Mouse (Mus musculus) neural tube, embryonic 15.5 days (tissue): ENCODE measurements around the gene Rdh13. TPM values are rescaled to one million over a fixed set of nuclear protein-coding genes. Genes with fewer than 3 reads are reported as not detected.

ENCODE experiments used
- ATAC-seq: fragments of 200-750 bp; cut with Nextera tagmentation; 2 replicates; pipeline ENCODE4 v1.8.0; 2017; ENCODE audit warnings: mild to moderate bottlenecking, moderate TSS enrichment, moderate library complexity; ENCODE audit not compliant: low FRiP score
- H3K27ac ChIP-seq: fragments of 300-500 bp; sonication (generic); replicated peaks from 2 replicates; pipeline ENCODE4 v1.5.1; 2015; ENCODE audit warnings: mild to moderate bottlenecking, inconsistent platforms
- H3K27me3 ChIP-seq: fragments of 300-500 bp; sonication (generic); replicated peaks from 2 replicates; pipeline ENCODE4 v1.6.1; 2015; ENCODE audit warnings: inconsistent platforms
- H3K36me3 ChIP-seq: fragments of 300-500 bp; sonication (generic); 2 replicates; pipeline ENCODE4 v1.6.1; 2015; ENCODE audit warnings: inconsistent platforms
- H3K4me1 ChIP-seq: fragments of 300-500 bp; sonication (generic); 2 replicates; pipeline ENCODE4 v1.6.1; 2015; ENCODE audit warnings: inconsistent platforms
- H3K4me2 ChIP-seq: fragments of 300-500 bp; sonication (generic); 2 replicates; pipeline ENCODE4 v1.6.1; 2015; ENCODE audit warnings: inconsistent platforms, mild to moderate bottlenecking, moderate library complexity
- H3K4me3 ChIP-seq: fragments of 300-500 bp; sonication (generic); replicated peaks from 2 replicates; pipeline ENCODE4 v1.5.1; 2015; ENCODE audit warnings: mild to moderate bottlenecking, inconsistent platforms
- H3K9ac ChIP-seq: fragments of 300-500 bp; sonication (generic); replicated peaks from 2 replicates; pipeline ENCODE4 v1.6.1; 2015; ENCODE audit warnings: mild to moderate bottlenecking, inconsistent platforms
- H3K9me3 ChIP-seq: fragments of 300-500 bp; sonication (generic); replicated peaks from 2 replicates; pipeline ENCODE4 v1.6.1; 2016; ENCODE audit warnings: inconsistent platforms
- WGBS: fragments of 180-500 bp; shearing (Covaris S2); methylation state at CpG from one replicate; pipeline ENCODE4 v1.1.7; 2015; ENCODE audit warnings: mixed read lengths; 5-methylcytosine and 5-hydroxymethylcytosine counted together
- polyA plus RNA-seq: library from polyadenylated mRNA; unstranded; fragments of >200 nt; fragmentation: Nextera tagmentation; extraction: Ambion mirVana; gene quantifications from 2 replicates; pipeline ENCODE4 v1.2.1, GENCODE M21; 2015

Gene Rdh13
- polyA plus RNA-seq, 1 experiment from 2014 or later = 41.9 TPM

DNA sequence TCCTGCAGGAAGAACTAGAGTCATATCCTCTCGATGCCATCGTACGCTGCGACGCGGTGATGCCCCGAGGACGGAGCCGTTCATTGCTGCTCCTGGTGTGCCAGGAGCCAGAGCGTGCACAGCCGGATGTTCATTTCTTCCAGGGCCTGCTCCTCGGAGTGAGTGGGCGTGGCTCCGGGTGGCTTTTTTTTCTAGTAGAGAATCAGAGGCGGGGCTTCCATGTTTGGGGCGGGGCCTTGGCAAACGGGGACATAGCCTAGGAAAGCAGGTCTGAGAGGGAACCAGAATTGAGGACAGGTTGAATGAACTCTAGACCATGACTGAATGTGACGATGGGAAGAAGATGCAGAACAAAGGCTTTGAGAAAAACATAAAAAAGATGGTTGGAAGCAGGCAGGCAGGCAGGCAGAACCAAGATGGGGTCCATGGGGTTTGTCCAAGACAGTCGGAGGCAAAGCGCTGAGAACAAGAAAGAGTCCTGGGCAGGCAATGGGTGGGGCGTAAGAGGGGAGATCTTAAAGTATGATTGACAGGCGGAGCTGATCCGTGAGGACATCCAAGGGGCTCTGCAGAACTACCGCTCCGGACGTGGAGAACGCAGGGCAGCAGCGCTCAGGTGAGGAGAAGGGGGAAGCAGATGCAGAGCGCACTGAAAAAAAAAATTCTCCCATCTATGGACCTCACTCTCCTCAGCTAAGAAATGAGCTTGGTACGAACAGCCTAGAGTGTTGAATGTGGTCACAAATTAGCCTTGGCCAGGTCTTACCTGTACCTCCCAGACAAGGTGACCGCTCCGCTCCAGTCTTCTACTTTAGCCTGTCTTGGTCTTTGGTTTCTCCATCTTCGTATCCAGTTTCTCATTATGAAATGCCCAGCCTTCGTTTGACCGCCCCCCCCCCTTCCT, 25.1 kb upstream of the Rdh13 start:
- Histone ChIP-seq H3K4me3 (peak overlapping the region; percentile 50), H3K27ac (0 out of 2 replicates have a peak overlapping the region, but pooled peaks have one; percentile 10), H3K4me1 (peaks cover 22% of the 10 kb centered on the region), H3K4me2 (peak overlapping the region; percentile 75), H3K9ac (peak overlapping the region; percentile 43), H3K9me3 (no peaks in the 10 kb centered on the region), H3K27me3 (peaks cover 46% of the 10 kb centered on the region), H3K36me3 (no peaks in the 10 kb centered on the region)
- WGBS = 2% methylated on average over 35 of the region's 35 CpGs
- peak; percentile 72 for ATAC-seq

DNA sequence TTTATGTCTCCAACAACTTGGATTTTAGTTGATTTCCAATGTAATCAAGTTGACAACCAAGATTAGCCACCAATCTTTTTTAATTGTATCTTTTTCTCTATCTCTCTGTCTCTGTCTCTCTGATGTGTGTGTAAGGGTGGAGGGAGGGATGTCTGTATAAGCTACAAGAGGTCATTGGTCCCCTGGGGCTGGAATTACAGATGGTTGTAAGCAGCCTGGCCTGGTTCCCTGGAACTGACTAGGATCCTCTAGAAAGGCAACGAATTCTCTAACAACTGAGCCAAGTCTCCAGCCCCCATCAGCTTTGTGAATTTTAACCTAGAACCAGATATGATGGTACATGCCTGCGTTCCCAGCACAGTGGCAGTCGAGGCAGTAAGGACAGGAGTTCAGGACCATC, 22.4 kb upstream of the Rdh13 start:
- Histone ChIP-seq H3K9ac (no peak overlapping the region), H3K4me3 (no peak overlapping the region), H3K27me3 (peaks cover 20% of the 10 kb centered on the region), H3K9me3 (no peaks in the 10 kb centered on the region), H3K36me3 (no peaks in the 10 kb centered on the region), H3K4me2 (no peak overlapping the region), H3K4me1 (peaks cover 22% of the 10 kb centered on the region), H3K27ac (no peak overlapping the region)
- WGBS = 70% methylated on average over 3 of the region's 3 CpGs
- ATAC-seq = no peak

DNA sequence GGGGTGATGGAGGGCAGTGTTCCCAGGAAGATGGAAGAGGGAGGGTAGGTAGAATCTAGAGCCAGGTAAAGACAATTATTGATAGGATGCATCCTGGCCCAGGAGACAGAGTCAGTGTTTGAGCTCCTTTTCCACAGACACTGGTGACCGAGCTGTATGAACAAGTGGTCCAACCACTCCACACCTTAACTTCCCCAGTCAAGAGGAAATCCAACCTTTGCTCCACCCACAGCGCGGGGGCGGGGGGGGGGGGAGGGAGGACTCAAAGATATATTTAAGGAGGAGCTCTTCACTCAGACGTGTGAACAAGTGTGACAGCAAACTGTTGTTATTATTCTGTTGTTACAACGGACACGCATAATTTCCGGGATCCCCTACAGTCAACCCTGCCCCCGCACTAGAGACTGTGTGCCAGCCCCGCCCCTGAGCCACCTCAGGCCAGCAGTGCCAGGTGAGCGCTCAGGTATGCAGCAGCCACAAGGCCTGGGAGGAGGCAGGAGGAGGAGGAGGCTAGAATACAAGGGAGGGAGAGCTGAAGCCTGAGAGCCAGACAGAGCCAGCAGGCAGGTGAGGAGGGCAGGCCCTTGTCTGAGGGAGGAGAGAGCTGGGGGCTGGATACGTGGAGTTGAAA, 18.9 kb upstream of the Rdh13 start:
- H3K27ac ChIP-seq = no peak overlapping the region
- H3K9ac ChIP-seq = no peak overlapping the region
- H3K4me3 ChIP-seq = no peak overlapping the region
- ATAC-seq = no peak
- H3K36me3 ChIP-seq = no peaks in the 10 kb centered on the region
- 17% methylated on average over 9 of the region's 12 CpGs for WGBS
- H3K9me3 ChIP-seq = no peaks in the 10 kb centered on the region
- H3K27me3 ChIP-seq = peaks cover 5% of the 10 kb centered on the region; the same call in 1 of the 2 replicates
- no peak overlapping the region for H3K4me2 ChIP-seq
- H3K4me1 ChIP-seq = 0 out of 2 replicates have a peak, but pooled peaks cover 2% of the 10 kb centered on the region

DNA sequence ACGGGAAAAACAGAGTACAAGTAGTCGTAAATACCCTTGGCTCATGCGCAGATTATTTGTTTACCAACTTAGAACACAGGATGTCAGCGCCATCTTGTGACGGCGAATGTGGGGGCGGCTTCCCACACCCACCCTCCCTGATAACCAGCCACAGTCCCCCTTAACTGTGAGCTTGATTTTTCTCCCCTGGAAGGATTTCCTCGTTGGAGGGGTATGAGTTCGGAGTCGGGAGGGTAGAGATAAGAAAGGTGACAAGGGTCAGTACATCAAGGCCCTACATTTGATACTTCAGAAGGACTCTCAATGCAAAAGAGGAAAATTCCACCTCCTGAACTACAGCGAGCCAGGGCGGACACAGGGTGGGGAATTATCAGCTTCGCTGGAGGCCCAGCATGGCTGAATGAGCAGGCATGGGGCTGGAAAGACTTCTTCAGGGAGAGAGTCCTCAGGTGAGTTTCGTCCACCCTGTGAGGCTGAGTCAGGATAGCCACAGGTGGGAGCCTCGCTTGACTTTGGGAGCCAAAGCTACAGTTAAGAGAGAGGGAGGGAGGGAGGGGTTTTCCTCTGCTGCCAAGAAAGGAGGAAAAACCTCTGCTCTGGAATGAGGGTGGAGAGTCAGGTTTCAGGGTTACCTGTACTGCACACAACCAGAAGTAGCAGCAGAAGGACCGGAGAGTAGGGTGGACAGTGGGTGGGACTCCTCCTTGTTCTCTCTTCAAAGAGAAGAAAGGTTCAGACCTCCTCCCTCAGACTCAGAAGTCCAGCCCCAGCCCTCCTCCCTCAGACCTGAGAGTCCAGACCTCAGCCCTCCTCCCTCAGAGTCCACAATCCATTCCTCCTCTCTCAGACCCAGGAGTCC, 15.4 kb upstream of the Rdh13 start, which contains the start of gene Eps8l1:
Gene Eps8l1 (plus strand): TSS at position 99 of the 859 bp plus-strand sequence.
- H3K4me2 ChIP-seq = peak within 1 kb of the TSS; percentile 49
- H3K27ac ChIP-seq = no peak within 1 kb of the TSS
- H3K9ac ChIP-seq = 0 out of 2 replicates have a peak within 1 kb of the TSS, but pooled peaks have one; percentile 2
- H3K27me3 ChIP-seq = no peaks in the 10 kb centered on the region; the same call in 1 of the 2 replicates
- H3K36me3 ChIP-seq = no peaks in the 10 kb centered on the region
- H3K9me3 ChIP-seq = no peaks in the 10 kb centered on the region
- peak within 1 kb of the TSS; percentile 29 for H3K4me3 ChIP-seq
- 0 out of 2 replicates have a peak, but pooled peaks have one; percentile 17 for ATAC-seq
- H3K4me1 ChIP-seq = no peaks in the 10 kb centered on the region
- 68% methylated on average over 14 of the region's 16 CpGs for WGBS

- no peak overlapping the region for H3K4me3 ChIP-seq
- no peak overlapping the region for H3K27ac ChIP-seq
- no peaks in the 10 kb centered on the region for H3K4me1 ChIP-seq
- H3K4me2 ChIP-seq = no peak overlapping the region
- WGBS = 23% methylated on average over 4 of the region's 4 CpGs
- H3K27me3 ChIP-seq = no peaks in the 10 kb centered on the region
- ATAC-seq = no peak
- no peak overlapping the region for H3K9ac ChIP-seq
- no peaks in the 10 kb centered on the region for H3K36me3 ChIP-seq
- no peaks in the 10 kb centered on the region for H3K9me3 ChIP-seq
These were observed 7.2 kb upstream of the Rdh13 start for GRCm38 (mm10) chr7:4452644-4453043.

GRCm38 (mm10) chr7:4449211-4449610, 3.8 kb upstream of the Rdh13 start:
- Histone ChIP-seq H3K36me3 (no peaks in the 10 kb centered on the region), H3K27ac (no peak overlapping the region), H3K27me3 (no peaks in the 10 kb centered on the region), H3K9me3 (no peaks in the 10 kb centered on the region), H3K4me1 (peaks cover 11% of the 10 kb centered on the region), H3K4me2 (no peak overlapping the region), H3K9ac (no peak overlapping the region), H3K4me3 (no peak overlapping the region)
- 12% methylated on average over 2 of the region's 2 CpGs for WGBS
- ATAC-seq = no peak

GRCm38 (mm10) chr7:4448439-4448838, 3.0 kb upstream of the Rdh13 start:
- peaks cover 6% of the 10 kb centered on the region for H3K36me3 ChIP-seq
- no peaks in the 10 kb centered on the region for H3K9me3 ChIP-seq
- no peak overlapping the region for H3K4me2 ChIP-seq
- peaks cover 18% of the 10 kb centered on the region for H3K4me1 ChIP-seq
- no peak for ATAC-seq
- no peaks in the 10 kb centered on the region for H3K27me3 ChIP-seq
- H3K27ac ChIP-seq = no peak overlapping the region
- no peak overlapping the region for H3K4me3 ChIP-seq
- no peak overlapping the region for H3K9ac ChIP-seq
- 85% methylated on average over 3 of the region's 3 CpGs for WGBS

DNA sequence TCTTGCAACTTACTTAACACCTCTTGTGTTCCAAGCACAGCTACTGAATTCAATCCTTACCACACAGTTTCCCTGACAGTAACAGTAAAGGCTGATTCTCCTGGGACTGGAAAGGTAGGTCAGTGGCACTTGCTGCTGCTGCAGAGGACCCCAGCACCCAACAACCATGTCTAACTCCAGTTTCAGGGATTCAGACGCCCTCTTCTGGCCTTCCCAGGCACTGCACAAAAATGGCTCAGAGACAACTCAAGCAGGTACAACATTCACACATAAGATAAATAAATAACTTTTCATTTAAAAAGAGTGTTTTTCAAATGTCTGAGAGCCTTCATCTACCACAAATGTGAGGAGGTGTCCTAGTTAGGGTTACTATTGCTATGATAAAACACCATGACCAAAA, 1.7 kb upstream of the Rdh13 start:
- H3K27ac ChIP-seq = no peak overlapping the region
- no peaks in the 10 kb centered on the region for H3K27me3 ChIP-seq
- ATAC-seq = no peak
- peaks cover 18% of the 10 kb centered on the region for H3K4me1 ChIP-seq
- no peak overlapping the region for H3K4me2 ChIP-seq
- no peaks in the 10 kb centered on the region for H3K9me3 ChIP-seq
- no peak overlapping the region for H3K4me3 ChIP-seq
- WGBS = 8% methylated on average over 1 of the region's 1 CpGs
- peaks cover 19% of the 10 kb centered on the region for H3K36me3 ChIP-seq
- H3K9ac ChIP-seq = no peak overlapping the region

DNA sequence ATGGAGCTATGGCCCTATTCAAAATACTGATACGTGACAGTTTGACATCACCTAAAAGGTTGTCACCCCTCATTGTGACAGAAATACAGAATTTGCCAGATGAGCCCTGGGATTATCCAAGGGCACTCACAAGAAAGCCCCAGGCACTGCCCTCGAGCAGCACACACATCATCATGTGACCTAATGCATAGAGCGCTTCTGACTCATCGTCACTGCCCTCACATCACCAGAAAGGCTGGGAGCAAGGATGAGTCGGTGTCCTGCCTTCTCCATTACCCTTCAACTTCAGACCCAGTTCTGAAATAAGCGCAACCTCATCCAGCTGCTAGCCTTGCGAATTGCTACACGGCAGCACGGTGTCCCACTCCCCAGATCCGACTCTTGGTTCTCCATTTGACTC, 4.9 kb downstream of the Rdh13 start:
- Histone ChIP-seq H3K27me3 (no peaks in the 10 kb centered on the region), H3K9me3 (no peaks in the 10 kb centered on the region), H3K4me2 (no peak overlapping the region), H3K27ac (no peak overlapping the region), H3K4me1 (peaks cover 14% of the 10 kb centered on the region), H3K36me3 (peaks cover 67% of the 10 kb centered on the region), H3K9ac (no peak overlapping the region), H3K4me3 (no peak overlapping the region)
- 96% methylated on average over 10 of the region's 10 CpGs for WGBS
- ATAC-seq = no peak

DNA sequence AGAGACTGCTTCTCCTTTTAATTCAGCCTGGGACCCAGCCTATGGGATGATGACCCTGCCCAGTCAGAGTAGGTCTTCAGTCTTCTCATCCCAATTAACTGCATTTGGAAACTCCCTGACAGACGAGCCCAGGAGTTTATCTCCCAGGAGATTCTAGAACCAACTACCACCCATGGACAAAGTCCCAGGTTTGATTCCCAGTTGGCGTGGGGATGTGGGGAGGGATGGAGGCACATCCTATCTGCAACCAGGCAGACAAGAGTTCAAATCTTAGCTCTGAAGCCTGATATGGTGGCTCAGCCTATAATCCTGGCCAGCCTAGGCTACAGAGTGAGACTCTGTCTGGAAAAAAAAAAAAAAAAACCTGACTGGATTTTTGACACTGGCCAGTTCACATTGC, 7.7 kb downstream of the Rdh13 start:
- H3K36me3 ChIP-seq = peaks cover 81% of the 10 kb centered on the region
- 96% methylated on average over 2 of the region's 2 CpGs for WGBS
- no peak for ATAC-seq
- H3K9ac ChIP-seq = no peak overlapping the region
- H3K27ac ChIP-seq = no peak overlapping the region
- H3K4me3 ChIP-seq = no peak overlapping the region
- no peaks in the 10 kb centered on the region for H3K4me1 ChIP-seq
- H3K27me3 ChIP-seq = no peaks in the 10 kb centered on the region
- H3K4me2 ChIP-seq = no peak overlapping the region
- no peaks in the 10 kb centered on the region for H3K9me3 ChIP-seq

DNA sequence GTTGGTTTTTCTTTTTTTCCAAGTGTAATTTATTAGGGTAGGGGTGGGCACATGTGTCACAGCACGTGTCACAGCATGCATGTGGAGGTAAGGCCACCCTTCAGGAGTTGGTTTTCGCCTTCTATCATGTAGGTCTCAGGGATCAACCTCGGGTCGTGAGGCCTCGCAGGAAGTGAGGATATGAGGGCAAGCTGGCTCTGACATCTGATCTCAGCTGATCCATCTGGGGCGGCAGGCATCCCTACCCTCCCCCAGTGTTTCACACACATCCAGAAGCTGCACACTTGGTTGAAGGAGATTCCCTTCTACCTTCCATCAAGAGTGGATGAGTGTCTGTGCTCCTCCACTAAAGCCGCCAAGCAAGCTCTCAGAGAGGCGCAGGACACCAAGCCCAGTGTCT, 13.4 kb downstream of the Rdh13 start:
- H3K4me3 ChIP-seq = no peak overlapping the region
- no peaks in the 10 kb centered on the region; the same call in 1 of the 2 replicates for H3K4me1 ChIP-seq
- H3K36me3 ChIP-seq = peaks cover 87% of the 10 kb centered on the region
- no peak overlapping the region for H3K4me2 ChIP-seq
- H3K27ac ChIP-seq = no peak overlapping the region
- no peak overlapping the region for H3K9ac ChIP-seq
- H3K9me3 ChIP-seq = no peaks in the 10 kb centered on the region
- 93% methylated on average over 8 of the region's 8 CpGs for WGBS
- ATAC-seq = no peak
- no peaks in the 10 kb centered on the region for H3K27me3 ChIP-seq
